Mouse (Mus musculus) kidney, adult 9 months (tissue): ENCODE measurements around the gene Tbc1d16.

Experiments used
- DNase-seq: peaks from one replicate; pipeline ENCODE4 v3.0.0; 2022

Gene Tbc1d16

DNA sequence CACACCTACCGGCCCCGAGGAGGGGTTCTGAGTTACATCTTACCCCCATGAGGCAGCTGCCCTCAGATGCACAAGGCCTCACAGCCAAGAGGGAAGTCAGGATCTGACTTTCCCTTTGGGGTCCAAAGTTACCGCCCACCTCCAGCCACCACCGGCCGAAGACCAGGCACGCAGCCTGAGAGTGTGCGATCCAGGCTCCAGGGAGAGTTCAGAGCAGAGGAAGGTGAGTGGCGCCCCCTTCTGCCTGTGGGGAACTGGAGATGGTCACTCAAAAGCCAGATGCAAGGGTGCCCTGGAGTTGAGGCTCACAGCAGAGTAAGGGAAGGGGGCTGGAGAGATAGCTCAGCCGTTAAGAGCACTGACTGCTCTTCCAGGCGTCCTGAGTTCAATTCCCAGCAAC lies 22.6 kb downstream of the Tbc1d16 start:
- no peak for DNase-seq

DNA sequence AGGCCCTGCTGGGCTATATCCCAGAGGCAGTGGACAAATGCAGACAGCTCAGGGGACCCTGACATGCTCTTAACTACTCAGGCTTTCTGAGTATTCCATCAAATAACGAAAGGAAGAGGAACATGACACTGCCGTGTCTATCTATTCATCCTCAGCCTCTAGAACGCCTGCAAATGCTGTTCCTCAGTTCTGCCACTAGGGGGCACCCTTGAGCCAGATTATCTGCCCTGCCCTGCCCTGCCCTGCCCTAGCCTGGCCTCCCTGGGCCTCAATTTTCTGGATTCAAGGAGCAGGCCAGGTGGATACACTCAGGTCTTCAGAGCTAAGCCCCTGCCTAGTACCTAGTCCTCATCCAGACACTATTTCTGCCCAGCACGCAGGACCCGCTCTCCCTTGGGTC lies 24.9 kb downstream of the Tbc1d16 start:
- DNase-seq: no peak

GRCm38 (mm10) chr11:119199233-119199601 lies 29.1 kb downstream of the Tbc1d16 start:
- DNase-seq: no peak

GRCm38 (mm10) chr11:119198564-119199232 lies 29.6 kb downstream of the Tbc1d16 start:
- DNase-seq: no peak

- no peak for DNase-seq
Measured at GRCm38 (mm10) chr11:119197618-119198563, 30.4 kb downstream of the Tbc1d16 start.

DNA sequence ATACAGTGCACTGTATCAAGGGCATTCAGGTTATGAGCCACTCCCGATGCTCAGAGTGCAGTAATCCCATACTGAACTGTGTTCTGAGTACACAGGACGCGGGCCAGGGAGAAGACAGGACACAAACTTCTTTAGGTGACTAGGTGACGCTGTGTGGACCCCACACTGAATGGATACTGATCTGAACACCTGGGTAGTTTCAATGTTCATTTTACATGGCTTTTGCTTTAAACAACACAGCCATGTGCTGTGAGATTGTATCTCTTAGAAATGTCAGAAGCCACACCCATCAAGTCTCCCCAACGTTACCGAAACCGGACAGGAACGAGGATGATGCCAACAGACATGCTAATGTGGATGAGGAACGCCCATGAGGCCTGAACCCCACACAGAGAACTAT lies 35.7 kb downstream of the Tbc1d16 start:
- DNase-seq: no peak

DNA sequence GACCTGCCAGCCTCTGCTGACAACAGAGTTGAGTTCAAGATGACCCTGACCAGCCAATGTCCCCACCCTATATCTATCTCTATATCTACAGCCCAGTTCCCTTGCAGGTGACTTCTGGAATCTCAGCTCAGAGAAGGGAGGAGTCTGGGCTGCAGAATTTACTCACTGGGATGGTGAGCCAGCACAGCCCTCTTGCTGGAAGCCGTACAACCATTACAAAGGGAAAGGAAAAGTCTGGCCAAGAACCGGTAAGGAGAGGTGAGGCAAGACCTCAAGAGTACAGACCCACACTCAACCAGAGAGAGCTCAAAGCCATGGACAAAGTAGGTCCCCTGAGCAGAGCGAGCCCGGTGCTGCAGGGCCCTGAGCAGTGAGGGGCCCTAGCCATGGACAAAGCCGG lies 36.1 kb downstream of the Tbc1d16 start:
- no peak for DNase-seq

DNA sequence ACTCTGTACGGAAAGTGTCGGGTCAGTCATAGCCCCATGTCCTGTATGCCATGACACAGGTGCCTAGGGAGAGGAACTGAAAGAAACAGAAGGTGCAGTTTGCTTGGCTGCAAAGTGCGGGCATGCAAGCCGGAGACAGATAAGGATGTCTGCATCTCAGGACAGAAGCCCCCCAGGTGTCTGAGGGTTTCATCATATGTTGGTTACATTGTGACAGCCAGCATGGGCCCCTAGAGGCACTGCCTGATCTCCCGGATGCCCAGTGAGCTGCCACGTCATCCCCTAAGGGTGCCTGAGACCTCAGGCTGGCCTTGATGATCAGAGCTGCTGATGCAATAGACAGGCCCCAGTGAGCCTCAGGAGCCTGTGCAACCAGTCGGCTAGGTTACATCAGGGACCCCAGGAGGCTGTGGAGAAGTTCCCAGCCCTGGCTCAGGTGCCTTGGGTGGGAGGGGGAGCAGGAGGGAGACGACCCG lies 36.7 kb downstream of the Tbc1d16 start:
- DNase-seq: no peak

- peak; percentile 75 for DNase-seq
Measured at GRCm38 (mm10) chr11:119190498-119190897, 37.8 kb downstream of the Tbc1d16 start.

GRCm38 (mm10) chr11:119189319-119189718 lies 39.0 kb downstream of the Tbc1d16 start:
- DNase-seq: no peak

GRCm38 (mm10) chr11:119188389-119188788 lies 39.9 kb downstream of the Tbc1d16 start:
- no peak for DNase-seq

DNA sequence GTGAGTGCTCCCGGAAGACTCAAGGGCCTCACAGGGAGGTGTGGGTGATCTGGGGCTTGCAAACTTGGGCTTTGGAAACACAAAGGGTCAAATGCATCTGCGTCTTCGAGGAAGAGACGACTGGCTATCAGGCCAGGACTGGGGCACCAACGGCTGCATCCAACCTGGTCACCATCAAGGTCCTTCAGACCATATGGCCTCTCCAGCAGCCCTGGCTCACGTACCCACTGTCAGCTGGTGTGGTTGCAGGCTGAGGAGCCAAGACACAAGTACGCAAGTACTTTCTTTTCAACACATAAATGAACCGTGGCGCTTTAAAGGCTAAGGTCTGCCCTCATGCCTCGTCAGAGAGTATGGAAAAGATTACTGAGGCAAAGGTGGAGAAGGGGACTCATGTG lies 40.5 kb downstream of the Tbc1d16 start:
- no peak for DNase-seq

- peak; percentile 75 for DNase-seq
Measured at GRCm38 (mm10) chr11:119186989-119187799, 41.1 kb downstream of the Tbc1d16 start.

DNA sequence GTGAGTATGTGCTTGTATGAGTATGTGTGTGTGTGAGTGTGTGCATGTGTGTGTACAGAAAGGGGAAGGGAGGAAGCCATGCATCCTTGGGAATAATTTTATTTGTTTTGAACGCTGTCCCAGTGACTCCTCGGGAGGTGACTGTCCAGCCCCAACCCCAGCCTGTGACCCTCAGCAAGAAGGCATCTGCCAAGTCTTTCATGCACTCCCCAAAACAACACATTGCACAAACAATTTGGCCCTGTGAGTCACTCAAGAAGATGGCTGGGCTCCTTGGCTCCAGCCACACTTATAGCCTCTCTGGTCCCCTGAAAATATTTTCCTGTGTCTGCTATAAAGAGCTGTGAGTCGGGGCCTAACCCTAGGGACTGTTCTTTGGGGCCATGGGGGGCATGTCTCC lies 41.9 kb downstream of the Tbc1d16 start:
- no peak for DNase-seq

GRCm38 (mm10) chr11:119183684-119184310 lies 44.5 kb downstream of the Tbc1d16 start:
- DNase-seq: peak; percentile 47

- DNase-seq: no peak
Measured at GRCm38 (mm10) chr11:119181861-119182395, 46.4 kb downstream of the Tbc1d16 start.

- no peak for DNase-seq
Measured at GRCm38 (mm10) chr11:119180824-119181582, 47.3 kb downstream of the Tbc1d16 start.

GRCm38 (mm10) chr11:119178317-119178716 lies 50.0 kb downstream of the Tbc1d16 start:
- peak; percentile 74 for DNase-seq

- peak; percentile 92 for DNase-seq
Measured at GRCm38 (mm10) chr11:119176389-119177179, 51.7 kb downstream of the Tbc1d16 start.

DNA sequence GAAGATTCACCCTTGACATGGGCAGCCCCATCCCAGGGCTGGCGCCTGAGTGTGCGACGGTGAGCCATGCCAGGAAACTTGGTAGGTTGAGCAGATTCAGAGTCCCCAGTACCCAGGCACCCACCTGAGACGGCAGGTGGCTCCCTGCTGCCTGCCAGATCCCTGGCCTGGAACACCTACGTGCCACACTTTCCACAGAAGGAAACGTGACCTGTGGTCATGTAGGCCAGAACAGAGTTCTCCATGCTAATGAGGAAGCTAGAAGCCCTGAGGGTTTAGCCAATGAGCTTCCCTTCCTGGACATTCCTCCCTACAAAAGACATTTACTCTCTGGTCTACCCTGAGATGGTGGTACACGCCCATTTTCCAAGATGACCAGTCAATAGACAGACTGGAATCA lies 56.7 kb downstream of the Tbc1d16 start:
- DNase-seq: no peak

GRCm38 (mm10) chr11:119168851-119169250 lies 59.4 kb downstream of the Tbc1d16 start:
- DNase-seq: no peak
